Mouse (Mus musculus) adrenal gland, postnatal 4 days (tissue): ENCODE data around the gene Yju2. TPM values are rescaled to one million over a fixed set of nuclear protein-coding genes. Genes with fewer than 3 reads are reported as not detected.

ENCODE experiments used
- DNase-seq, 2 experiments: peaks; one replicate each; pipeline ENCODE4 v3.0.0; 2021 to 2022; ENCODE audit warnings: low spot score in 2 of 2, mixed read lengths in 2 of 2
- total RNA-seq, 2 experiments: library from RNA; stranded (reverse); gene quantifications; 2 replicates each; pipeline ENCODE4 v1.2.3; 2021

Gene Yju2
- total RNA-seq, 2 experiments from 2014 or later: 22.7 to 26.9 TPM

GRCm38 (mm10) chr17:56006956-56007355 is 48.1 kb downstream of the Yju2 start:
- DNase-seq: no peak

- DNase-seq: no peak
Observed at GRCm38 (mm10) chr17:56007444-56008355, 48.8 kb downstream of the Yju2 start.

GRCm38 (mm10) chr17:56008356-56009087 is 49.6 kb downstream of the Yju2 start:
- DNase-seq: peak; percentile 84 to 90

GRCm38 (mm10) chr17:56009088-56009961 is 50.4 kb downstream of the Yju2 start:
- peak; percentile 84 to 85 for DNase-seq

- DNase-seq: no peak
Observed at GRCm38 (mm10) chr17:56009962-56010240, 51.0 kb downstream of the Yju2 start.

- no peak for DNase-seq
Observed at GRCm38 (mm10) chr17:56010255-56010654, 51.4 kb downstream of the Yju2 start.

- DNase-seq: peak; percentile 71 to 72
Observed at GRCm38 (mm10) chr17:56010681-56011080, 51.8 kb downstream of the Yju2 start.

GRCm38 (mm10) chr17:56011441-56011840 is 52.5 kb downstream of the Yju2 start:
- no peak for DNase-seq

- no peak for DNase-seq
Observed at GRCm38 (mm10) chr17:56015293-56015692, 56.4 kb downstream of the Yju2 start.

- no peak for DNase-seq
Observed at GRCm38 (mm10) chr17:56016382-56016781, 57.5 kb downstream of the Yju2 start.

GRCm38 (mm10) chr17:56016793-56017785 is 58.2 kb downstream of the Yju2 start:
- DNase-seq: no peak

GRCm38 (mm10) chr17:56017848-56018247 is 58.9 kb downstream of the Yju2 start:
- no peak for DNase-seq

Other genes with a start within 250 kb of the Yju2 start
- 10 to 100 TPM; 12.7 to 14.0 TPM for gene Pot1b, start 246.5 kb upstream of the Yju2 start, total RNA-seq
- gene Adgre4, start 209.1 kb upstream of the Yju2 start, total RNA-seq: 1 to 10 TPM; 1.4 TPM
- gene Zfp119a, start 80.2 kb upstream of the Yju2 start, total RNA-seq: 10 to 100 TPM; 11.7 to 13.1 TPM
- 10 to 100 TPM; 10.1 to 11.3 TPM for gene Zfp959, start 67.0 kb upstream of the Yju2 start, total RNA-seq
- gene Zfp119b, start 9.6 kb upstream of the Yju2 start, total RNA-seq: 1 to 10 TPM; 7.2 to 8.0 TPM
- 1 to 10 TPM; 2.1 to 3.0 TPM for gene Ebi3, start 6.5 kb upstream of the Yju2 start, total RNA-seq
- gene Shd, start 11.4 kb downstream of the Yju2 start, total RNA-seq: 10 to 100 TPM in 1 of 2 experiments, 1 to 10 TPM in 1; 7.3 to 16.9 TPM
- gene Fsd1, start 27.4 kb downstream of the Yju2 start, total RNA-seq: 1 to 10 TPM; 4.1 to 9.2 TPM
- gene Stap2, start 46.5 kb downstream of the Yju2 start, total RNA-seq: 1 to 10 TPM; 9.3 to 9.4 TPM
- gene Mpnd, start 46.6 kb downstream of the Yju2 start, total RNA-seq: 10 to 100 TPM; 91.6 to 91.9 TPM
- 10 to 100 TPM; 66.3 to 67.4 TPM for gene Sh3gl1, start 77.5 kb downstream of the Yju2 start, total RNA-seq
- 10 to 100 TPM; 15.6 to 16.2 TPM for gene Chaf1a, start 81.3 kb downstream of the Yju2 start, total RNA-seq
- 10 to 100 TPM; 74.6 to 76.8 TPM for gene Ubxn6, start 115.9 kb downstream of the Yju2 start, total RNA-seq
- gene Hdgfl2, start 120.5 kb downstream of the Yju2 start, total RNA-seq: 10 to 100 TPM; 73.1 to 85.1 TPM
- gene Plin4, start 150.7 kb downstream of the Yju2 start, total RNA-seq: 10 to 100 TPM; 29.9 to 37.0 TPM
- 10 to 100 TPM; 23.1 to 30.6 TPM for gene Plin5, start 158.5 kb downstream of the Yju2 start, total RNA-seq
- 10 to 100 TPM in 1 of 2 experiments, 1 to 10 TPM in 1; 5.5 to 10.1 TPM for gene Lrg1, start 162.9 kb downstream of the Yju2 start, total RNA-seq
- 10 to 100 TPM in 1 of 2 experiments, 1 to 10 TPM in 1; 9.6 to 12.2 TPM for gene Sema6b, start 181.2 kb downstream of the Yju2 start, total RNA-seq
- gene Tnfaip8l1, start 203.4 kb downstream of the Yju2 start, total RNA-seq: 1 to 10 TPM; 8.0 to 9.2 TPM
- gene Mydgf, start 224.8 kb downstream of the Yju2 start, total RNA-seq: 10 to 100 TPM; 65.9 to 66.3 TPM